Comparison of ENCODE assay signal across 24 mouse cellular contexts in genomic region chr6:67038964-67039363, GRCm38 (mm10). TPM values are rescaled to one million over a fixed set of nuclear protein-coding genes. Genes with fewer than 3 reads are reported as not detected.
DNase-seq lines count a peak whose midpoint lies in the region; ATAC-seq and TF ChIP-seq lines count a peak whose summit lies in the region.
"Had no signal": no experiment of that assay in that cellular context is flagged by ENCODE, and none has a peak within 500 bp of the region (broad histone marks: within the 10 kb centered on the region; RNA-seq: fewer than 3 reads in every experiment).

No protein-coding gene starts in this region.

- H3K4me3 ChIP-seq in layer of hippocampus, adult 2 months: no peak overlapping the region
- no peak overlapping the region for H3K4me3 ChIP-seq in midbrain, postnatal 0 days (ENCODE audit: low read depth, low read length)
- H3K4me3 ChIP-seq in midbrain, embryonic 16.5 days (ENCODE audit: low read depth, low read length): no peak overlapping the region
- H3K4me3 ChIP-seq: embryonic facial prominence, embryonic 12.5 days; heart, embryonic 13.5 days; limb, embryonic 12.5 days; midbrain, embryonic 10.5 days had no signal

- intact Hi-C loops in left cerebral cortex, postnatal 25 days (cut with DNase I): loop anchor here (5.0 to 10.0 kb wide), 2 partner anchors 144 to 197 kb away; partner anchors contain the start of gene Gng12

- WGBS in midbrain, postnatal 0 days: 100% methylated on average over 2 of the region's 3 CpGs
- WGBS in midbrain, embryonic 16.5 days: 97% methylated on average over 2 of the region's 3 CpGs

- no peaks in the 10 kb centered on the region for H3K9me3 ChIP-seq in midbrain, postnatal 0 days (ENCODE audit: low read length)
- H3K9me3 ChIP-seq in midbrain, embryonic 16.5 days (replicated peaks; ENCODE audit: control insufficient read depth, low read length, poor library complexity, severe bottlenecking): no peaks in the 10 kb centered on the region
- H3K9me3 ChIP-seq: embryonic facial prominence, embryonic 12.5 days; heart, embryonic 13.5 days; limb, embryonic 12.5 days; midbrain, embryonic 10.5 days had no signal

- H3K27ac ChIP-seq in layer of hippocampus, adult 2 months: no peak overlapping the region
- no peak overlapping the region for H3K27ac ChIP-seq in midbrain, postnatal 0 days (ENCODE audit: low read depth, low read length)
- H3K27ac ChIP-seq in midbrain, embryonic 16.5 days (ENCODE audit: low read length): no peak overlapping the region
- H3K27ac ChIP-seq: embryonic facial prominence, embryonic 12.5 days; heart, embryonic 13.5 days; hindbrain, embryonic 14.5 days; limb, embryonic 12.5 days; midbrain, embryonic 10.5 days had no signal

- no peak overlapping the region for H3K4me2 ChIP-seq in midbrain, postnatal 0 days (ENCODE audit: low read depth, low read length, poor library complexity, severe bottlenecking)
- H3K4me2 ChIP-seq in midbrain, embryonic 16.5 days (ENCODE audit: low read length): no peak overlapping the region
- H3K4me2 ChIP-seq: embryonic facial prominence, embryonic 12.5 days; heart, embryonic 13.5 days; hindbrain, embryonic 14.5 days; limb, embryonic 12.5 days; lung, embryonic 14.5 days had no signal

- peak; percentile 31 for DNase-seq in cerebellum, adult 9-10 months
- DNase-seq in cerebellum, adult 11-12 months: no peak
- DNase-seq in layer of hippocampus, adult 2 months (ENCODE audit: low spot score in 2 of 2): no peak
- DNase-seq in layer of hippocampus, adult 9-11 months: no peak
- DNase-seq in midbrain, postnatal 0 days (ENCODE audit: low spot score): no peak
- DNase-seq in spleen, postnatal 14 days (ENCODE audit: low spot score in 2 of 2): no peak
- DNase-seq in left cerebral cortex, postnatal 25 days (ENCODE audit: low spot score in 2 of 2): no peak
- DNase-seq: adrenal gland, postnatal 14 days; cerebellum, adult 18-20 months; cerebellum, postnatal 36 days; embryo, embryonic 11 days; gastrocnemius, postnatal 25 days; heart, adult 18-20 months; heart, postnatal 10 days; kidney, adult 2 months; lung, embryonic 14.5 days had no signal

- peak; percentile 30 for TF ChIP-seq CTCF in layer of hippocampus, adult 2 months (conservative IDR thresholded peaks at IDR 0.05)
- TF ChIP-seq CTCF in midbrain, postnatal 0 days (IDR thresholded peaks at IDR 0.05): peak; percentile 17; the same call in 1 of the 2 replicates

- H3K4me1 ChIP-seq in midbrain, postnatal 0 days (ENCODE audit: insufficient read depth, low read length): peaks cover 5% of the 10 kb centered on the region; the same call in 1 of the 2 replicates
- H3K4me1 ChIP-seq in midbrain, embryonic 16.5 days (ENCODE audit: control insufficient read depth, insufficient read depth, low read length): peaks cover 21% of the 10 kb centered on the region

- no peaks in the 10 kb centered on the region for H3K36me3 ChIP-seq in midbrain, postnatal 0 days (ENCODE audit: insufficient read depth, low read length)
- no peaks in the 10 kb centered on the region for H3K36me3 ChIP-seq in midbrain, embryonic 16.5 days (ENCODE audit: control insufficient read depth, insufficient read depth, low read length)
- H3K36me3 ChIP-seq: embryonic facial prominence, embryonic 12.5 days; heart, embryonic 13.5 days; limb, embryonic 12.5 days; midbrain, embryonic 10.5 days had no signal

- H3K9ac ChIP-seq in midbrain, postnatal 0 days (replicated peaks; ENCODE audit: low read length, poor library complexity, severe bottlenecking): no peak overlapping the region
- no peak overlapping the region for H3K9ac ChIP-seq in midbrain, embryonic 16.5 days (ENCODE audit: low read depth, low read length)
- H3K9ac ChIP-seq: embryonic facial prominence, embryonic 12.5 days; heart, embryonic 13.5 days; hindbrain, embryonic 14.5 days; limb, embryonic 12.5 days; lung, embryonic 14.5 days had no signal

- no peak for ATAC-seq in midbrain, postnatal 0 days (ENCODE audit: low FRiP score)
- no peak for ATAC-seq in midbrain, embryonic 16.5 days
- ATAC-seq: forebrain, embryonic 14.5 days; inflammation-experienced regulatory T-cells, adult 6 months had no signal

- H3K27me3 ChIP-seq in midbrain, postnatal 0 days (ENCODE audit: insufficient read depth, low read length): no peaks in the 10 kb centered on the region
- no peaks in the 10 kb centered on the region for H3K27me3 ChIP-seq in midbrain, embryonic 16.5 days (ENCODE audit: control insufficient read depth, insufficient read depth, low read depth, low read length)
- H3K27me3 ChIP-seq: embryonic facial prominence, embryonic 12.5 days; heart, embryonic 13.5 days; limb, embryonic 12.5 days had no signal

RNA-seq across cellular contexts. Expression of gene Gadd45a, which starts 1.7 kb away (rescaled TPM):
- total RNA-seq in layer of hippocampus, adult 2 months (2021): 1 to 10 TPM; 8.4 to 9.5 TPM
- 8.6 and 10.2 TPM in 2 replicates for total RNA-seq in midbrain, postnatal 0 days (2014; rRNA removed)
- 9.6 and 11.2 TPM in 2 replicates for polyA plus RNA-seq in midbrain, postnatal 0 days (2015; fragmentation: Nextera tagmentation; extraction: Ambion mirVana)
- polyA plus RNA-seq in midbrain, embryonic 16.5 days (2015; fragmentation: Nextera tagmentation; extraction: Ambion mirVana): 15.1 and 17.6 TPM in 2 replicates
- total RNA-seq in left cerebral cortex, postnatal 25 days (2021): 10 to 100 TPM in 1 of 2 experiments, 1 to 10 TPM in 1; 7.4 to 11.0 TPM
